In genomic region chr15:86104401-86105344, GRCm38 (mm10) we compare ENCODE assay signal across 13 mouse cellular contexts. TPM values are rescaled to one million over a fixed set of nuclear protein-coding genes. Genes with fewer than 3 reads are reported as not detected.
DNase-seq lines count a peak whose midpoint lies in the region; ATAC-seq lines count a peak whose summit lies in the region.
"Had no signal": no experiment of that assay in that cellular context is flagged by ENCODE, and none has a peak within 500 bp of the region (broad histone marks: within the 10 kb centered on the region; RNA-seq: fewer than 3 reads in every experiment).

No protein-coding gene starts in this region.

- no peak for DNase-seq in forebrain, embryonic 10.5 days (ENCODE audit: extremely low spot score, low spot score)
- DNase-seq in forebrain, embryonic 14.5 days (ENCODE audit: low spot score): no peak
- DNase-seq in spleen, postnatal 10 days (ENCODE audit: low spot score in 2 of 2): peak; percentile 53 to 54
- no peak for DNase-seq in spleen, adult 12 weeks (ENCODE audit: low spot score)
- no peak for DNase-seq in liver, embryonic 11.5 days (ENCODE audit: low spot score)
- no peak for DNase-seq in lung, postnatal 4 days
- DNase-seq in adrenal gland, adult 2 months: no peak
- DNase-seq in cerebellum, postnatal 14 days: no peak
- DNase-seq: cerebellum, adult 9-11 months; layer of hippocampus, adult 9-11 months; left cerebral cortex, postnatal 4 days; right cerebral cortex, postnatal 4 days had no signal

- peaks cover 45% of the 10 kb centered on the region for H3K36me3 ChIP-seq in forebrain, embryonic 10.5 days (replicated peaks)
- peaks cover 40% of the 10 kb centered on the region for H3K36me3 ChIP-seq in forebrain, embryonic 14.5 days (ENCODE audit: control insufficient read depth, insufficient read depth, low read length)
- no peaks in the 10 kb centered on the region; the same call in 1 of the 2 replicates for H3K36me3 ChIP-seq in liver, embryonic 11.5 days (ENCODE audit: control insufficient read depth, insufficient read depth, low read length)

- WGBS in forebrain, embryonic 10.5 days: 95% methylated on average over 19 of the region's 19 CpGs
- 94% methylated on average over 19 of the region's 19 CpGs for WGBS in forebrain, embryonic 14.5 days
- 57% methylated on average over 19 of the region's 19 CpGs for WGBS in liver, embryonic 11.5 days

- no peak overlapping the region for H3K4me2 ChIP-seq in forebrain, embryonic 14.5 days (ENCODE audit: low read length)
- H3K4me2 ChIP-seq in liver, embryonic 11.5 days: peak overlapping the region; percentile 56
- H3K4me2 ChIP-seq: embryonic facial prominence, embryonic 13.5 days had no signal

- H3K4me1 ChIP-seq in forebrain, embryonic 10.5 days: peaks cover 21% of the 10 kb centered on the region
- H3K4me1 ChIP-seq in forebrain, embryonic 14.5 days (ENCODE audit: control insufficient read depth, insufficient read depth, low read length): no peaks in the 10 kb centered on the region
- peaks cover 51% of the 10 kb centered on the region for H3K4me1 ChIP-seq in liver, embryonic 11.5 days (replicated peaks; ENCODE audit: control insufficient read depth, insufficient read depth, low read length)

- no peak for ATAC-seq in forebrain, embryonic 14.5 days
- peak; percentile 86 for ATAC-seq in liver, embryonic 11.5 days (replicated peaks; ENCODE audit: low FRiP score)

- no peak overlapping the region for H3K4me3 ChIP-seq in forebrain, embryonic 10.5 days
- no peak overlapping the region for H3K4me3 ChIP-seq in forebrain, embryonic 14.5 days (ENCODE audit: low read depth, low read length)
- no peak overlapping the region for H3K4me3 ChIP-seq in liver, embryonic 11.5 days (ENCODE audit: low read depth, low read length)
- H3K4me3 ChIP-seq: embryonic facial prominence, embryonic 13.5 days had no signal

- H3K9me3 ChIP-seq in forebrain, embryonic 10.5 days: no peaks in the 10 kb centered on the region
- no peaks in the 10 kb centered on the region for H3K9me3 ChIP-seq in forebrain, embryonic 14.5 days (replicated peaks; ENCODE audit: control insufficient read depth, low read length)
- H3K9me3 ChIP-seq in liver, embryonic 11.5 days (ENCODE audit: control insufficient read depth, low read length): no peaks in the 10 kb centered on the region
- H3K9me3 ChIP-seq: embryonic facial prominence, embryonic 13.5 days had no signal

- peak overlapping the region; percentile 40; the same call in 1 of the 2 replicates for H3K27ac ChIP-seq in forebrain, embryonic 10.5 days
- no peak overlapping the region for H3K27ac ChIP-seq in forebrain, embryonic 14.5 days (ENCODE audit: low read depth, low read length)
- H3K27ac ChIP-seq in liver, embryonic 11.5 days (ENCODE audit: low read depth, low read length): peak overlapping the region; percentile 98
- H3K27ac ChIP-seq: embryonic facial prominence, embryonic 13.5 days had no signal

- H3K27me3 ChIP-seq in forebrain, embryonic 10.5 days (ENCODE audit: poor library complexity, severe bottlenecking): no peaks in the 10 kb centered on the region
- no peaks in the 10 kb centered on the region for H3K27me3 ChIP-seq in forebrain, embryonic 14.5 days (replicated peaks; ENCODE audit: control insufficient read depth, insufficient read depth, low read length)
- H3K27me3 ChIP-seq in liver, embryonic 11.5 days (replicated peaks; ENCODE audit: control insufficient read depth, insufficient read depth, low read length): no peaks in the 10 kb centered on the region
- H3K27me3 ChIP-seq: embryonic facial prominence, embryonic 13.5 days had no signal

- H3K9ac ChIP-seq in forebrain, embryonic 14.5 days (ENCODE audit: low read length): no peak overlapping the region
- H3K9ac ChIP-seq in liver, embryonic 11.5 days (ENCODE audit: low read depth, low read length): peak overlapping the region; percentile 61
- H3K9ac ChIP-seq: embryonic facial prominence, embryonic 13.5 days had no signal

RNA-seq across cellular contexts. Expression of gene Gramd4, which starts 47.2 kb away (rescaled TPM):
- polyA plus RNA-seq in forebrain, embryonic 10.5 days (2016; fragmentation: Nextera tagmentation; extraction: Ambion mirVana): 13.9 and 16.2 TPM in 2 replicates
- polyA plus RNA-seq in forebrain, embryonic 14.5 days (2014; fragmentation: Nextera tagmentation; extraction: Ambion mirVana): 20.7 and 28.0 TPM in 2 replicates
- polyA plus RNA-seq in liver, embryonic 11.5 days (2014; fragmentation: Nextera tagmentation; extraction: Ambion mirVana): 12.6 and 13.9 TPM in 2 replicates
- 10 to 100 TPM; 13.8 to 19.5 TPM for total RNA-seq in adrenal gland, adult 2 months (2021)
- 10.5 and 11.3 TPM in 2 replicates for polyA plus RNA-seq in adrenal gland, adult 2 months (2012; rRNA removed)

Comparison
In these comparisons a context has a peak if more than half of its experiments do, and no peak if none do; other contexts are left out.
1. DNase-seq: peak in spleen, postnatal 10 days (2 of 2); none in forebrain, embryonic 10.5 days (single experiment), forebrain, embryonic 14.5 days (single experiment), spleen, adult 12 weeks (single experiment), liver, embryonic 11.5 days (single experiment), lung, postnatal 4 days (0 of 2), adrenal gland, adult 2 months (single experiment) and cerebellum, postnatal 14 days (0 of 2).